Mouse (Mus musculus) kidney, embryonic 16.5 days (tissue): Measurements from ENCODE around the gene Sorbs2. TPM values are rescaled to one million over a fixed set of nuclear protein-coding genes. Genes with fewer than 3 reads are reported as not detected.
A peak's percentile ranks its signal among the peaks of the same experiment; 100 is the strongest.

Experiments
- ATAC-seq: fragments of 200-750 bp; cut with Nextera tagmentation; 2 replicates; pipeline ENCODE4 v1.8.0; 2017; ENCODE audit warnings: moderate TSS enrichment; ENCODE audit not compliant: low FRiP score, low TSS enrichment
- H3K27ac ChIP-seq: fragments of 300-500 bp; sonication (generic); 2 replicates; pipeline ENCODE4 v1.5.1; 2014; ENCODE audit warnings: low read length
- H3K27me3 ChIP-seq: fragments of 300-500 bp; sonication (generic); 2 replicates; pipeline ENCODE4 v1.6.1; 2014; ENCODE audit warnings: low read length, control low read depth, mixed read lengths; ENCODE audit not compliant: insufficient read depth
- H3K36me3 ChIP-seq: fragments of 300-500 bp; sonication (generic); 2 replicates; pipeline ENCODE4 v1.6.1; 2014; ENCODE audit warnings: low read length, control low read depth, mixed read lengths; ENCODE audit not compliant: insufficient read depth
- H3K4me1 ChIP-seq: fragments of 300-500 bp; sonication (generic); 2 replicates; pipeline ENCODE4 v1.6.1; 2014; ENCODE audit warnings: low read length, control low read depth, mixed read lengths; ENCODE audit not compliant: insufficient read depth
- H3K4me2 ChIP-seq: fragments of 300-500 bp; sonication (generic); replicated peaks from 2 replicates; pipeline ENCODE4 v1.6.1; 2014; ENCODE audit warnings: low read depth, low read length
- H3K4me3 ChIP-seq: fragments of 300-500 bp; sonication (generic); 2 replicates; pipeline ENCODE4 v1.5.1; 2014; ENCODE audit warnings: mild to moderate bottlenecking, low read length
- H3K9ac ChIP-seq: fragments of 300-500 bp; sonication (generic); replicated peaks from 2 replicates; pipeline ENCODE4 v1.6.1; 2014; ENCODE audit warnings: low read length
- H3K9me3 ChIP-seq: fragments of 300-500 bp; sonication (generic); 2 replicates; pipeline ENCODE4 v1.6.1; 2016; ENCODE audit warnings: low read length, control low read depth
- WGBS: fragments of 180-500 bp; shearing (Covaris S2); extraction: QIAGEN DNeasy Blood & Tissue Kit; methylation state at CpG from one replicate; pipeline ENCODE4 v1.1.7; 2014; 5-methylcytosine and 5-hydroxymethylcytosine counted together
- polyA plus RNA-seq: library from polyadenylated mRNA; unstranded; fragments of >200 nt; fragmentation: Nextera tagmentation; extraction: Ambion mirVana; gene quantifications from 2 replicates; pipeline ENCODE4 v1.2.1, GENCODE M21; 2015

Gene Sorbs2
- polyA plus RNA-seq, 1 experiment from 2014 or later, result 35.5 TPM

DNA sequence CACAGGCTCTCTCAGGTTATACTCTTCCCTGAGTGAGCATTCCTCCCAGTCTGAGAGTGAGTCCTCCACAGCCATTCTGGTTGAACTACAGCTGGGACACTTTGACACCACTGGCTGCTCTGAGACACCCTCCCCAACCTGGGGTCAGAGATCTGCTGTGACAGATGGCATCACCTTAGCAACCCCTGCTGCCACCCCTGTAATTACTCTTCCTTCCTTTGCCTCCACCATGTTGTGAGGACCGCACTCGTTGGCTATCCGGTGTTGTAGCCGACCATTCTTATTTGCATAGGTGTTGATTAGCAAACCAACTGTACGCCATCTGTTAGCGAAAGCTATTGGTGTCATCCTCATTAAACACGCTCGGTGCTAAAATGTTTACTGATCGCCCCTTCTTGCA, 247.9 kb downstream of the Sorbs2 start:
- Histone ChIP-seq H3K4me2 (peak overlapping the region; percentile 20; the same call in 1 of the 2 replicates), H3K27ac (no peak overlapping the region), H3K9me3 (no peaks in the 10 kb centered on the region), H3K27me3 (no peaks in the 10 kb centered on the region), H3K36me3 (no peaks in the 10 kb centered on the region), H3K4me1 (peaks cover 4% of the 10 kb centered on the region; the same call in 1 of the 2 replicates), H3K4me3 (no peak overlapping the region), H3K9ac (no peak overlapping the region)
- peak; percentile 59 for ATAC-seq
- WGBS, result 35% methylated on average over 9 of the region's 9 CpGs

DNA sequence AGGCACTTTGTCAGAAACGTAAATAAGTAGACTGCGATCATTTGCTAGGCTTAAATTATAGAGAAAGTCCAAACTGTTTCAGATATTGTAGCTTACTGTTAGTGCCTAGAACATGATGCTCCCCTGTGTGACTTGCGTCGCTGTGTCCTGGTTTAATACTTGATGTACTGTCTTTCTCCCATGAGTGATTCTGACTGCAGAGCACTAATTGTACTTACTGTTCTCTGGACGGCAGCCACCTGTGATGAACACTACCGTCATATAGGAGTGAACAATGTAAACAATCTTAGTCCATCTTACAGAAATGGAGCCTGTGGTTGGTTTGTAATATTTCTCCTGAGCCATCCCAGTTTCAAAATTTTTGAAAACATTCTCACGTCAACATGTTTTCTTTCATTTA, 248.4 kb downstream of the Sorbs2 start:
- H3K27me3 ChIP-seq, result no peaks in the 10 kb centered on the region
- WGBS, result 38% methylated on average over 7 of the region's 7 CpGs
- H3K9me3 ChIP-seq, result no peaks in the 10 kb centered on the region
- H3K9ac ChIP-seq, result no peak overlapping the region
- peaks cover 4% of the 10 kb centered on the region; the same call in 1 of the 2 replicates for H3K4me1 ChIP-seq
- no peak overlapping the region for H3K27ac ChIP-seq
- no peak overlapping the region for H3K4me3 ChIP-seq
- no peaks in the 10 kb centered on the region for H3K36me3 ChIP-seq
- no peak for ATAC-seq
- peak overlapping the region; percentile 20; the same call in 1 of the 2 replicates for H3K4me2 ChIP-seq

DNA sequence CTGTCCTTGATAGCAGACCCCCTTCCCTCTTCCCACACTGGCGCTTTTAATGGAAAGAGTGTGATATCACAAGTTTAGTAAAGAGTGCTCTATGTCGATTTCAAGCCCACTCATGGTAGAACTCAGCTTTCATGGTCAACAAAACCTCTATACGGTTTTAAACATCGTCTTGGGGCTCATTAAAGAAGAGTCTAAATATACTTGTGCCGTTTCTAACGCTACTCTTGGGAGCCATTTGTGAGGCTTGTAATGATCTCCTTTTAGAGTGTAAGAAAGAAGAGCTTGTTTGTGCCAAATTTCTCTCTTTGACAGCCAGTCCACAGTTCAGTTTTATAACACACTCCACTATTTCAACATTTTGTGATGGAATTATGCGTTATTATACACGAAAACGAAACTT, 253.0 kb downstream of the Sorbs2 start:
- no peak overlapping the region for H3K9ac ChIP-seq
- no peaks in the 10 kb centered on the region for H3K27me3 ChIP-seq

DNA sequence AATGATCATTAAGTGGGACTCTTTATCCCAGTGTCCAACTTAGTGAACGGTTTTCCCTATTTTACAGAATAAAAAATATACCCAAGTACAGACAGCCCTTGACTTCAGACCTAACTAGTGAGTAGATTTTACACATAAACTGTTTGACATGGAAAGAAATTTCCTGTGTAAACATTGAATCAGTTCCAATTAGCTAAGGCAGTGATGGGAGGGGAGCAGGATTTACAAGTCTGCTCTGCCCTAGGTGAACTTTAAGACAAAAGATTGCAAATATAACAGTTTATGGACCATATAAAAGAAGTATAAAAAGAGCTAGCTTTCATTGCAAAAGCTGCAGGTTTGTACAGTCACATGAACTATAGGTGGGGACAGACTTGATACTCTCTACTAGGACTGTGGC, 253.5 kb downstream of the Sorbs2 start:
- no peaks in the 10 kb centered on the region for H3K27me3 ChIP-seq
- WGBS, result 49% methylated on average over 1 of the region's 1 CpGs

More for the DNA sequence above, 253.0 kb downstream of the Sorbs2 start:
- Histone ChIP-seq H3K4me1 (peaks cover 14% of the 10 kb centered on the region), H3K27ac (no peak overlapping the region), H3K36me3 (peaks cover 4% of the 10 kb centered on the region), H3K4me2 (no peak overlapping the region), H3K9me3 (no peaks in the 10 kb centered on the region), H3K4me3 (no peak overlapping the region)
- 65% methylated on average over 9 of the region's 9 CpGs for WGBS
- ATAC-seq, result no peak

DNA sequence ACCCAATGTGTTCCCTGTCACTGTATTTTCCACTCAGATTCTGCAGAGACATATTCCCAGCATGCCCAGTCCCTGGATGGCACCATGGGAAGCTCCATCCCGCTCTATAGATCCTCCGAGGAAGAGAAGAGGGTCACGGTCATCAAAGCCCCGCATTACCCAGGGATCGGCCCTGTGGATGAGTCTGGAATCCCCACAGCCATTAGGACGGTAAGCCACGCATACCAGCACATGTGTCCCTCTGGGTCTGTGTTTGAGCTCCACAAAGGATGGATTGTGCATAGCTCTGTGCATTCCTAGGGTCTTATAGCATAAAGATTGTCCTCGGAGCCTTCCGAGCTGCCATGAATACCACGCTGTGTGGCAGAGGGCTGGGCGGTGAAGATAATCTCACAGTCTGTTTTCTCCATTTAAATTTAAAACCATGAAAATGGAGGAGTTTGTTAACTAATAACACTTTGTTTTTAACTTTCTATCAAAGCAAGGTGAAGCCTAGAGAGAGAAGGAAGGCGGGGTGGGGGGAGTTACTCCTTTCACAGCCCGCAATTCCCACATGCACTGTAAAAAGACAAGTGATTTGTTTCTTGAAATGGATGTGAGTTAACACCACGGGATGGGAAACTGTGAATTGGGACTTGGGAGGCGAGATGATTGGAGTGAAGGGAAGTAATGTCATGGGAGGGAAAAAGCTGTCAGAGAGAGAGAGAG, 255.5 kb downstream of the Sorbs2 start:
- ATAC-seq, result no peak
- no peak overlapping the region for H3K4me2 ChIP-seq
- no peak overlapping the region for H3K27ac ChIP-seq
- WGBS, result 85% methylated on average over 15 of the region's 15 CpGs
- no peaks in the 10 kb centered on the region for H3K9me3 ChIP-seq
- peaks cover 10% of the 10 kb centered on the region; the same call in 1 of the 2 replicates for H3K4me1 ChIP-seq
- no peak overlapping the region for H3K9ac ChIP-seq
- peaks cover 4% of the 10 kb centered on the region for H3K36me3 ChIP-seq
- H3K27me3 ChIP-seq, result no peaks in the 10 kb centered on the region
- no peak overlapping the region for H3K4me3 ChIP-seq

More for the DNA sequence above, 253.5 kb downstream of the Sorbs2 start:
- Histone ChIP-seq H3K4me1 (peaks cover 10% of the 10 kb centered on the region), H3K9ac (no peak overlapping the region), H3K36me3 (peaks cover 4% of the 10 kb centered on the region), H3K4me3 (no peak overlapping the region), H3K9me3 (no peaks in the 10 kb centered on the region), H3K4me2 (no peak overlapping the region), H3K27ac (no peak overlapping the region)
- no peak for ATAC-seq

DNA sequence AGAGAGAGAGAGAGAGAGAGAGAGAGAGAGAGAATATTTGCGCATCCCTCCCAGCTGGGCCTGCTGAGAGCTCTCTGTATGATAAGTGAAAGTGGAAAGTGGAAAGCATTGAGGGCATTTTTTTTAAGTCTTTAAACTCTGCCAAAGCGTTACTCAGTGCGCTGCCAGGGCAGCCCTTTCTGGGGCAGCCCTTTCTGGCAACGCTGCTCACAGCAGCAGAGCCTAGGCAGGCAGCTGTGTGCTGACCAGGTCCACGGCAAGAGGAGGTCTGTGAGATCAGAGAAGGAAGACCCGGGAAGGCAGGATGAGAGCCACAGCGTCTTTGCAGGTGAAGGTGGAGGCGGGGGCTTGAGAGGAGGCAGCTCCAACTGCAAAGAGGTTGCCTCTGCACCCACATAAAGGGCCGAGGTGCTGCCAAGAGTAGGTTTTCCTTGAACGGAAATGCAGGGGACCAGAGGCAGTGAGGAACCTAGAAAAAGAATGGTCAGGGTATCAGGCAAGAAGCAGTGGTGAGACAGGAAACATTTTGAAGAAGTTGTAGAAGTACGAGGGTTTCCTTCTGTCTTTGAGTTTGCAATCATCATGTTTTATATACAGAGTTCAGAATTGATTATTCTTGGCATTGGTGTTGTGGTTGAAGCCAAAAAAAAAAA, 256.2 kb downstream of the Sorbs2 start:
- no peak for ATAC-seq
- H3K9ac ChIP-seq, result no peak overlapping the region
- H3K9me3 ChIP-seq, result no peaks in the 10 kb centered on the region
- WGBS, result 52% methylated on average over 10 of the region's 11 CpGs
- no peak overlapping the region for H3K4me3 ChIP-seq
- peaks cover 4% of the 10 kb centered on the region for H3K36me3 ChIP-seq
- H3K27ac ChIP-seq, result no peak overlapping the region
- H3K27me3 ChIP-seq, result no peaks in the 10 kb centered on the region
- peaks cover 10% of the 10 kb centered on the region; the same call in 1 of the 2 replicates for H3K4me1 ChIP-seq
- H3K4me2 ChIP-seq, result no peak overlapping the region

DNA sequence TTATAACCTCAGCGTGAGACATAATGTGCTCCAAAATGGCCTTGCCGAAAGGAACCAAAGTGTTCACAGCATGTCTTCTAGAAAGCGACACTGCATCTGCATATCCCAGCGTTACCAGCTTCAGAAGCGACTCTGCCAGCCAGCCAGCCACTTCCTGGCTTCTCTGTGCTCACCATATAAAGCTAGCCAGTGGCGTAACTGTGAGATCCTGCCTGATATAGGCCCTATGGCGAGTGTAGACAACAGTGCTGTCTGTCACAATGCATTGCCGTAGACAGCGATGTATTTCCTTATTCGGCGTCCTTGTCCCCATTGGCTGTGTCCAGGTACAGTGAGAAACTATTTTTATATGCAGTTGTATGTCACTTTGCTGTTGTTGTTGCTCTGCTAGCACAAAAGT, 258.6 kb downstream of the Sorbs2 start:
- no peak overlapping the region for H3K4me3 ChIP-seq
- no peak overlapping the region for H3K4me2 ChIP-seq
- peaks cover 4% of the 10 kb centered on the region for H3K36me3 ChIP-seq
- WGBS, result 87% methylated on average over 11 of the region's 11 CpGs
- no peaks in the 10 kb centered on the region for H3K9me3 ChIP-seq
- no peak overlapping the region for H3K9ac ChIP-seq
- no peaks in the 10 kb centered on the region for H3K27me3 ChIP-seq
- peaks cover 9% of the 10 kb centered on the region; the same call in 1 of the 2 replicates for H3K4me1 ChIP-seq
- H3K27ac ChIP-seq, result no peak overlapping the region
- ATAC-seq, result no peak

DNA sequence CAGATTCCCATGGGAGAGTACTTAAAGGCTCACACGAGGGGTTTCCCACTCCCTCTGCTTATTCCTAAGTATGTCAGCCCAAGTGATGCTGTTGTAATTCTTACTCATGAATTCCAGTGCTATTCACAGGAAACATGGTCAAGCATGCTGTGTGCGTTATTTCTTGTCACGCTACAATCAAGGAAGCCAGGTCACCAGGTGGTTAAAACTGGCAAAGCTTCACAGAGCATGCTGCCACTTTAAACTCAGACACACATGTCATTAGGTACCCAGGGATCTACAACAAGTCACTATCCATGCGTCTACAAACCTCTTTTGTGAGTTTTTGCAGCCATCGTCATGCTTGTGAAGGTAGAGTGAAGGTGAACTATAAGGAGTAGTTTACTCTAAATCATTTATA, 267.3 kb downstream of the Sorbs2 start:
- ATAC-seq, result no peak
- no peak overlapping the region for H3K9ac ChIP-seq
- WGBS, result 84% methylated on average over 5 of the region's 5 CpGs

DNA sequence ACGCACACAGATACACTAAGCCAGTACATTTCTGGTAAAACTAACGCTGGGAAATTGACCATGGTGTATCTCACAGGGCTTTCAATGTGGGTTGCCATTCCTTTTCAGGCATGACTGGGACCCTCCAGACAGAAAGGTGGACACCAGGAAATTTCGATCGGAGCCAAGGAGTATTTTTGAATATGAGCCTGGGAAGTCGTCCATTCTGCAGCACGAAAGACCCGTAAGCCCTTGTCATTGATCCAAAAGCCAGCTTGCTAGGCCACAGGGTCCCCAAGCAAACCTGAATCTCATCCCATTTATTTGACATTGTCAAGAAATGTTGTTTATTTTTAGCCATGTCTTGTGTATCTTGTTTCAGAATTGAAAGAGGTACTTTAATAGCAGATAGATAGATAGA, 267.9 kb downstream of the Sorbs2 start:
- Histone ChIP-seq H3K9ac (no peak overlapping the region), H3K9me3 (no peaks in the 10 kb centered on the region), H3K36me3 (peaks cover 20% of the 10 kb centered on the region), H3K27me3 (no peaks in the 10 kb centered on the region), H3K27ac (no peak overlapping the region), H3K4me1 (no peaks in the 10 kb centered on the region), H3K4me3 (no peak overlapping the region), H3K4me2 (no peak overlapping the region)
- 94% methylated on average over 7 of the region's 7 CpGs for WGBS
- no peak for ATAC-seq

More for the DNA sequence above, 267.3 kb downstream of the Sorbs2 start:
- Histone ChIP-seq H3K9me3 (no peaks in the 10 kb centered on the region), H3K4me1 (no peaks in the 10 kb centered on the region), H3K4me2 (no peak overlapping the region), H3K27ac (no peak overlapping the region), H3K27me3 (no peaks in the 10 kb centered on the region), H3K4me3 (no peak overlapping the region), H3K36me3 (peaks cover 20% of the 10 kb centered on the region)

DNA sequence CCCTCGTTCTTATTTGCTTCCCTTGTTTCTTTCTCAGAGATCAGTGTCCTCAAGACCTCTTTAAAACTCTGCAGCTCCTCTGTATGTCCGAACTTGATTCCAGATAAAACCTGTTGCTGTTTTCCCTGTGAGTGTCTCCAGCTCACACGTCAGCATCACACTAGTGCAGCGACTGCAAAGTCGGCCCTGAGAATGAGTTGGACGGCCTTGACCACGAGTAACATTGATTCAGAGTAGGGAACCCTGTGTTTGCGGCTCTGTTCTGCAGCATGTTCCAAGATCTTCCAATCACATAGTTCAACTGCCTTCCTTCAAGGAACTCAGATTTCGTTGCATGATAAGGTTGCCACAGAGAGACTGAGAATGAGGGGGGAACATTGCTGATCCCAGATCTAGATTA, 268.8 kb downstream of the Sorbs2 start:
- Histone ChIP-seq H3K4me1 (no peaks in the 10 kb centered on the region), H3K4me2 (no peak overlapping the region), H3K36me3 (peaks cover 20% of the 10 kb centered on the region), H3K27me3 (no peaks in the 10 kb centered on the region), H3K4me3 (no peak overlapping the region), H3K27ac (no peak overlapping the region), H3K9me3 (no peaks in the 10 kb centered on the region), H3K9ac (no peak overlapping the region)
- WGBS, result 85% methylated on average over 9 of the region's 9 CpGs
- ATAC-seq, result no peak
